Mouse (Mus musculus): ENCODE data around the gene Pitpnm2.

Pitpnm2 gene

GRCm38 (mm10) chr5:124115990-124116845 lies 133.3 kb downstream of the Pitpnm2 start, which contains the start of gene Arl6ip4:
Gene Arl6ip4, plus strand, starts transcription at chr5:124116089.
- DNase-seq, result peak; percentile 88

GRCm38 (mm10) chr5:124115531-124115930 lies 134.0 kb downstream of the Pitpnm2 start:
- no peak for DNase-seq

DNA sequence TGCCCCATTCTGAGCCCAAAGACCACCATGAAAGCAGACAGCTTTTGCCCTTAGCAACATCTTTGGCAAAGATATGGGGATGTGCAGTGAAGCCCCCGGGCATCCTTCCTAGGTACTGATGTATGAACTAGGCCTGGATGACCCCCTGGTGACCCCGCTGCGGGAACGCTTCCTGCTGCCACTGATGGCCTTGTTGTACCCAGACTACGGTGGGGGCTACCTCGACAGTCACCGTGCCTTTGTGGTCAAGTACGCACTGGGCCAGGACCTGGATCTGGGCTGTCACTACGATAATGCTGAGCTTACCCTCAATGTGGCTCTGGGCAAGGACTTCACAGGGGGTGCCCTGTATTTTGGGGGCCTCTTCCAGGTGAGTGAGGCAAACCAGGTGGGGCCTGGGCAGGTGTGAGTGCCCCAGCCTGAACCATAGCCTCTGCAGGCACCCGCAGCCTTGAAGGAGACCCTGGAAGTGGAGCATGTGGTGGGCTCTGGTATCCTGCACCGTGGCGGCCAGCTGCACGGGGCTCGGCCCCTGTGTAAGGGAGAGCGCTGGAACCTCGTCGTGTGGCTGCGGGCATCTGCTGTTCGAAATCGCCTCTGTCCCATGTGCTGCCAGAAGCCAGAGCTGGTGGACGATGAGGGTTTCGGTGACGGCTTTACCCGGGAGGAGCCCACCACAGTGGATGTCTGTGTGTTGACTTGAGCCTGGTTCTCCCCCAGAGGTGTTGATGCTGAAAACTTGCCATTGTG lies 135.1 kb downstream of the Pitpnm2 start:
- no peak for DNase-seq

DNA sequence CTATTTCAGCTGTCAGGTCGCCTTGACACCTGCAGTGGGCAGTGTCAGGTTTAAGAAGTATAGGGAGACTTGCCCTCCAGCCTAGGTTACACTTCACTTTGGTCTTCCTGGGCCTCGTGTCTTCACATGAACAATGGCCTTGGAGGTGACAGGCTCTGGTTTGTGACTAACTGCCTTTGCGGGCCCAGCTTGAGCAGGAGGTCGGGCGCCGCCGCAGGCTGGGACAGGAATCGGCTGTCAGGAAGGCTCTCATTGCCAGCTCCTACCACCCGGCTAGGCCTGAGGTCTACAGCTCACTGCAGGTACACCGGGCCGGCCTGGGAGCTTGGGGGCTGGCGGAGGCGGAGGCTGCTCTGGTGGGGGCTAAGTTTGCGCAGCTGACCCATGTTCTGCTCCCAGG lies 136.5 kb downstream of the Pitpnm2 start:
- peak; percentile 77 for DNase-seq

DNA sequence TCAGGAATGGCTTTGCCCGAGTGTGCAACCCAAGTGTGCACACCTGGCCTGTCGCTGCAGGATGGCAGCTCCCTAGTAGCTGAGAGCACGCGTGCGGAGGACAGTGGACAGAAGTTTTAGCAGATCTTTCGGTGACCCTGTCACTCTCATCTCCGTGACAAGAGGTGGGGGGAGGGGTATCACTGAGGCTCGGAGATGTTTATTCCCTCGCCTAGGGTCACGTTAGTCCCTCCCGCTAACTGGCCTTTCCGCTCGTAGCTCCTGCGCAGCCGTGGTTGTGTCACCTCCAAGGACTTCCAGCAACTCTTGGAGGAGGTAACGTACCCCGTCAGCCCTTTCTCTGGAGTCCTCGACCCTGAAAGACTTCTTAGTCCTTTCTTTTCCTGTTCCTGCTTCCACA lies 137.0 kb downstream of the Pitpnm2 start:
- DNase-seq, result peak; percentile 57

GRCm38 (mm10) chr5:124111742-124112497 lies 137.6 kb downstream of the Pitpnm2 start, which contains the start of gene Ogfod2:
Gene Ogfod2, plus strand, starts transcription at chr5:124112297.
- peak; percentile 97 for DNase-seq

DNA sequence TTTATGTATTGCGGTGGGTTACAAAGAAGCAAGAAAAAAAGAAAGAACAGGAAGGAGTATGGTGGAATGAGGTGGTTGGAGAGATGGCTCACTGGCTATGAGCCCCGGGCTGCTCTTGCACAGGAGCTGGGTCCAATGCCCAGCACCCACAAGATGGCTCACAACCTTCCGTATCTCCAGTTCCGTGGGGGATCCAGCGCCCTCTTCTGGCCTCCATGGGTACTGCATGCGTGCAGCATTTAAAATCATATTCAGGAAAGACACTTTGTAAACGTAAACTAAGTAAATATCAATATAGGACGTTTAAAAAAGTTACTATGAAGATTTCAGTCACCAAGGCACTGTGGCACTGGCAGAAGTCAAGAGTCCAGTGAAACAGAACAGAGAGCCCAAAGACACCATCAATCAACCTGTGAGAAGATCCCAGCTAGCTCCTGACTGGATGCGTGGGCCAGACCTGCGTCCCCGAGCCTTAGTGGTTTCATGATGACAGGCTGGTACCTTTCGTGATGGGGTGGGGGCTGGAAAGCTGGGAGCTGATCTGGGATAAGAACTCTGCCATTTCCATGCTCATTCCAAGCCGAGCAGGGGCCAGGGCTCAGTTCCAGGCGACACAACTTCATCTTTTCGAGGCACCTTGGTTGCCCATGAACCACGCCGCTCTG lies 138.4 kb downstream of the Pitpnm2 start:
- DNase-seq, result peak; percentile 63

- no peak for DNase-seq
These were observed 146.0 kb downstream of the Pitpnm2 start for GRCm38 (mm10) chr5:124103552-124103951.

DNA sequence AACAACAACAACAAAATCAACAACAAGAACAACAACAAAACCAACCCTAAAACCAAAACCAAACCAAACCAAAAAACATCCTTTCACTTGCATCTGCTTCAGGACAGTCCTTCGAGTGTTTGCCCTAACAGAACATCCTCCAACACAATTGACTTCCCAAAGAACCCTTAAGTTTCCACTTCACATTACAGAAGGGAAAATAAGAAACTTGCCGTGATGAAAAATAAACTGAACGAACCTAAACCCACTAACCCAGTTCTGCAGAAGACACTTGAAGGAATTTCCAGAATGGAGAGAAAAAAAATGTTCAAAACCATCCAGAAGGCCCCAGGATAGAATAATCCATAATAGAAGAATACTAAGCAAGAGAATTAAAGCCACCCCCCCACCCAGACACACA lies 146.5 kb downstream of the Pitpnm2 start:
- no peak for DNase-seq

DNA sequence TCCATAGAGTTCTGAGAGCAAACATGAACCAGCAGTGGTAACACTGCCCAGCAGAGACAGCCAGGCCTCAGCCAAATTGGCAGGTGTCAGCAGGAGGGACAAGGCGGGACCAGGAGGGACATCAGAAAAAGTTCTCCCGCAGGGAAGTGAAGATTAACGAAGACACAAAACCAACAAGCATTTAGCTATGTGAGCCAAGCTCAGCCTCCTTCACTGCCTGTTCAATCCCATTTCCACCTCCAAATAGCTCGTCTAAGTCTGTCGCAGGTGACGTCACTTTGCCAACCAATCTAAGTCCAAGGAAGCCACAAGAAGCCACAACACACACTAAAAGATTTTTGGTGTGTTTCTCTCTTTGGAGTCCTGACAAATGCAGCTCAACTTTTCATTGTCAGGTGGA lies 147.2 kb downstream of the Pitpnm2 start:
- no peak for DNase-seq

DNA sequence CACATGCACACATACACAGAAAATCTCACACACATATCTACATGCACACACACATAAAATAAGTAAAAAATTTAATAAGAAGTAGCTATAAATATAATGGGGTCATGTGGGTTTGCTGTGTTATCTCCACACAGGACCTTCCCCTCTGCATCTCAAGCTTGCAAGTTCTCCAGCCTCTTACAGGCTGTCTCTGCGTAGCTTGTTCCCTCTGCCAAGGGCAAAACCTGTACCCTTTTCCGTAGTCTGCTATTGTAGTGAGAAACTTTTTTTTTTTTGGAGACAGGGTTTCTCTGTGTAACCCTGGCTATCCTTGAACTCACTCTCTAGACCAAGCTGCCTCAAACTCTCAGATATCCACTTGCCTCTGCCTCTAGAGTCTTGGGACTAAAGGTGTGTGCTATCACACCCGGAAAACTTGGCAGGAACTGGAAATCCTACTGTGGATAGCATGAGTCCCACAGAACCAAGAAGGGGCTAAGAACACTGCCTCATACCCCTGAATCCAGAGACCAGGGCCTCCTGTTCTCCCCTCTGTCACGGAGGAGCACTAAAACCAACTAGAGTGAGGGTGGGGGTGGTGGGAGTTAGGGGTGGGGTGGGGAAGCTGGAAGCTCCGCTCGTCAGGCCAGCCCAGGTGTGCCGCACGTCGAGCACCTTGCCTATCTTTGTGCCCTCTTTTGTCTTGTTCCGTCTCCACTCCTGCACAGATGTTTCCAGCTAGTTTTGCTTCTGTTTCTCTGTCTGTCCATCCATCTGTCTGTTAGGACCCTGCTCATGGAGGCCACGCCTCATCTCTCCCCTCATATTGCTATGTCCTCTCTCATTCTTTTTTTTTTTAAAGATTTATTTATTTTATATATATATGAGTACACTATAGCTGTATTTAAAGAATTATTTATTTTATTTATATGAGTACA lies 149.2 kb downstream of the Pitpnm2 start:
- DNase-seq, result no peak

- no peak for DNase-seq
These were observed 150.6 kb downstream of the Pitpnm2 start for GRCm38 (mm10) chr5:124098923-124099322.

DNA sequence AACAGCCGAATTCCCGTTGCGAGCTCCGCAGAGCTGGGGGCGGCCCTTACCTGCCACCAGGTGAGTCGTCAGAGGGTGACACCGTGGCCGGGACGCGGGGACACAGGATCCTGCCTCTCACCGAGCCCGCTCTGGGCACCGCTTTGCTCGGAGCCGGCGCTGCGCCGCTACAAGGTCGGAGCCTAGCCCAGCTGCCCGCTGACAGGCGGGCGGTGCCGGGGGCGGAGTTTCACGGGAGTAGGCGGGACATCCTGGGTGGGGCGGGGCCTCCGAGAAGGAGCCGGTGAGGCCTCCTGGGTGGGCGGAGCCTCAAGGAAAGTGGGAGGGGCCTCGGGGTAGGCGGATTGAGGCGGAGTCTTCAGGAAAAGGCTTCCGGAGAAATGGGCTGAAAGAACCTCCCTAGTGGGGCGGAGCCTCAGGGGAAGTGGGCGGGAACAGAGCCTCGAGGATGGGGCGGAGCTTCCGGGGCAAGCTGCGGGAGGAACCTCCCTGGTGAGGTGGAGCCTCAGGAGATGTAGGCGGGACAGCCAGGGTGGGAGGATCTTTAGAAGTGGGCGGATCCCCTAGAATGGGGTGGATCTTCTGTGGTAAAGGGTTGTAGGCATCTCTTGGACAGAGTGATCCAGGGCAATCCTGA lies 153.8 kb downstream of the Pitpnm2 start, which contains the start of gene Abcb9:
Gene Abcb9, minus strand, starts transcription at position 203 of the 637 bp plus-strand sequence.
- peak; percentile 99 for DNase-seq

DNA sequence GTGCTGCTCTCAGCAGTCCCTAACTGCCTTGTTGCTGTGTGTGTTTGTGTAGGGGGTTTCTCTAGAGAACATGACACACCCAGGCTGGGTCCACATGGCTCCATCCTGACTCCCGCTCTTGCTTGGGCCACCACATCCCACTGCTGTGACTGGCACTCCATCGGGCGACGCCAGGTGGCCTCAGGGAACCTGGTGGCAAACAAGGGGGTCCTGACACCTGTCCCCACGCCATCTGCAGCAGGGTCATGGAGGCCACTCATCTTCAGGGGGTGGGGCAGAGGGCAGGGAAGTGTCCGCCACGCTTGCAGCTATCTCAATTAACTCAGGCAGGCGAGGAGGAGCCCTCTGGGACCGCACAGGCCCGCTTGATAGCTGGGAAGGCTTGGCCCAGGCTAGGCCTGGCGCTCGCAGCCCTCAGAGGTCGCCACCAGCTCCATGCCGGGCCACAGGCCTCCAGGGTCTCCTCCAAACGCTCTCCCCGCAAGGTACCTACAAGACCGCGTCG lies 154.4 kb downstream of the Pitpnm2 start:
- peak; percentile 49 for DNase-seq

- no peak for DNase-seq
These were observed 155.5 kb downstream of the Pitpnm2 start for GRCm38 (mm10) chr5:124093852-124094604.

- peak; percentile 79 for DNase-seq
These were observed 156.3 kb downstream of the Pitpnm2 start for GRCm38 (mm10) chr5:124093120-124093794.

- no peak for DNase-seq
These were observed 157.6 kb downstream of the Pitpnm2 start for GRCm38 (mm10) chr5:124091951-124092406.

DNA sequence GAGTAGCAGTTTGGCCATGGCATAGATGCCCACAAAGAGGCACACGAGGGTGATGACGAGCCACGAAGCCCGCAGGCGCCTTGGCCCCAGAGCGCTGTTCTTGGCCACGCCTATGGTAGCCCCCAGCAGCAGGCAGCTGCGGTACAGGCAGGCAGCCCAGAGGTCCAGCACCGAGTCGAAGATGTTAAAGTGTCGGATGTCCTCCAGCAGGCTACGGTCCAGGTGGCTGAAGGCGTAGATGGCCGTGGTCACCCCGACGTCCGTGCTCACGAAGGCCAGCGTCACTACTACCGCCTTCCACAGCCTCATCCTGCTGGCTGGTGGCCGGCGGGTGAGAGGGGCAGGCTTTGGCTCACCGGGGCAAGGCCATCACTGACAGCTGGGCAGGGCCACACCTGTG lies 159.7 kb downstream of the Pitpnm2 start:
- DNase-seq, result no peak

DNA sequence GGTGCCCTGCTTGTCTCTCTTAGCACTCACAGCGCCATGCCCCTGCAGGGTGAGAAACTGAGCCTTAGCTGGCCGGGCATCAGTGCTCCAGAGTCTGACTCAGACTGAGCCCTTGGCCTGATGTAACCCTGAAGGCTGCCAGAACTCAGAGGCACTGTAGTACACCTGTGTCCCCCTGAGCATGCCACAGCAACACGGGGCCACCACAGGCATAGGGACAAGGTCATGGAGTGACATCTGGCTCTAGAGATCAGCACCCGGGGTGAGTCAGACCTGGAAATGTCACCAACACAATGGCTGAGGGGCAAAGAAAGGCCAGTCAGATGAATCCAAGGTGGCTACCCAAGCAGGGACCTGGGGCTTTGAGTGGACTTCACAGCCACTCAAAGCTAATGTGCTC lies 162.7 kb downstream of the Pitpnm2 start:
- DNase-seq, result no peak
